Mouse (Mus musculus): Measurements from ENCODE around the gene Gcm2.

GRCm38 (mm10) chr13:41105541-41105940, 5.3 kb downstream of the Gcm2 start:
- no peak for TF ChIP-seq CTCF (IDR thresholded peaks at IDR 0.05; ENCODE audit: borderline replicate concordance, control insufficient read depth, extremely low read depth, insufficient read depth, low read length, poor library complexity)
- no peak for TF ChIP-seq POLR2A (IDR thresholded peaks at IDR 0.05; ENCODE audit: control insufficient read depth, extremely low read depth, insufficient read depth, low read length, poor library complexity)
